Mouse (Mus musculus) hindbrain, embryonic 11.5 days (tissue): Measurements from ENCODE around the gene Bicral. TPM values are rescaled to one million over a fixed set of nuclear protein-coding genes. Genes with fewer than 3 reads are reported as not detected.
"Not testable (repeated sequence)": the region's sequence is repeated elsewhere in the genome, so short reads cannot be mapped to it uniquely, and the experiment has no call there.

Source experiments
- ATAC-seq: fragments of 200-750 bp; cut with Nextera tagmentation; 2 replicates; pipeline ENCODE4 v1.8.0; 2017; ENCODE audit warnings: mild to moderate bottlenecking, moderate TSS enrichment, moderate library complexity; ENCODE audit not compliant: low FRiP score
- DNase-seq: peaks from one replicate; pipeline ENCODE4 v3.0.0-alpha.2; 2015; ENCODE audit warnings: low spot score
- H3K27ac ChIP-seq: fragments of 300-500 bp; sonication (generic); 2 replicates; pipeline ENCODE4 v1.5.1; 2014; ENCODE audit warnings: mild to moderate bottlenecking, low read depth, low read length
- H3K27me3 ChIP-seq: fragments of 300-500 bp; sonication (generic); 2 replicates; pipeline ENCODE4 v1.6.1; 2014; ENCODE audit warnings: mild to moderate bottlenecking, low read length, moderate library complexity, mixed read lengths; ENCODE audit not compliant: control insufficient read depth, insufficient read depth
- H3K36me3 ChIP-seq: fragments of 300-500 bp; sonication (generic); 2 replicates; pipeline ENCODE4 v1.6.1; 2014; ENCODE audit warnings: mild to moderate bottlenecking, low read length, moderate library complexity, mixed read lengths; ENCODE audit not compliant: control insufficient read depth, insufficient read depth
- H3K4me1 ChIP-seq: fragments of 300-500 bp; sonication (generic); replicated peaks from 2 replicates; pipeline ENCODE4 v1.6.1; 2014; ENCODE audit warnings: low read length, mixed read lengths; ENCODE audit not compliant: control insufficient read depth, insufficient read depth
- H3K4me2 ChIP-seq: fragments of 300-500 bp; sonication (generic); replicated peaks from 2 replicates; pipeline ENCODE4 v1.6.1; 2014; ENCODE audit warnings: mild to moderate bottlenecking, low read depth, low read length
- H3K4me3 ChIP-seq: fragments of 300-500 bp; sonication (generic); 2 replicates; pipeline ENCODE4 v1.5.1; 2014; ENCODE audit warnings: low read depth, low read length
- H3K9ac ChIP-seq: fragments of 300-500 bp; sonication (generic); 2 replicates; pipeline ENCODE4 v1.6.1; 2014; ENCODE audit warnings: low read depth, low read length
- H3K9me3 ChIP-seq: fragments of 300-500 bp; sonication (generic); 2 replicates; pipeline ENCODE4 v1.6.1; 2016; ENCODE audit warnings: low read length; ENCODE audit not compliant: control insufficient read depth
- WGBS: fragments of 180-500 bp; shearing (Covaris S2); extraction: QIAGEN DNeasy Blood & Tissue Kit; methylation state at CpG from one replicate; pipeline ENCODE4 v1.1.7; 2014; 5-methylcytosine and 5-hydroxymethylcytosine counted together
- polyA plus RNA-seq: library from polyadenylated mRNA; unstranded; fragments of >200 nt; fragmentation: Nextera tagmentation; extraction: Ambion mirVana; gene quantifications from 2 replicates; pipeline ENCODE4 v1.2.1, GENCODE M21; 2014

Bicral gene
- polyA plus RNA-seq, 1 experiment from 2014 or later = 5.5 TPM

DNA sequence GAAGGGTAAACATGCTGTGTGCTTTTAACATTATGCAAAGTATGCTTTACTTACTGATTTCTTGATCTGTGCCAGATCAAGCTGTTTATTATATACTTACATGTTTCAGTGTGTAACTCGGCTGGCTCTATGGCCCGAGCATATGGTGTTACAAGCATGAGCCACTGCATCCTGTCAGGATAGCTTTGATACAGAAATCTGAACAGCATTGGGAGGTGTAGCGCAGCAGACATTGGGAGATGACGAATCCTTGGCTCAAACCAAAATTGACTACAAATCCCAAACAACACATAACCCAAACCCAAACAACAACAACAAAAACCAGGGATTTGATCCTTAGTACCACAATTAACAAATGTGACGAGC, 86.3 kb downstream of the Bicral start:
- Histone ChIP-seq H3K4me1 (0 out of 2 replicates have a peak, but pooled peaks cover 3% of the 10 kb centered on the region), H3K9ac (peak overlapping the region; percentile 73), H3K4me2 (peak overlapping the region; percentile 67), H3K27ac (peak overlapping the region; percentile 20; the same call in 1 of the 2 replicates), H3K36me3 (0 out of 2 replicates have a peak, but pooled peaks cover 2% of the 10 kb centered on the region), H3K9me3 (no peaks in the 10 kb centered on the region), H3K4me3 (peak overlapping the region; percentile 71), H3K27me3 (no peaks in the 10 kb centered on the region)
- 14% methylated on average over 5 of the region's 5 CpGs for WGBS
- DNase-seq (no peak), ATAC-seq (peak; percentile 38; the same call in 1 of the 2 replicates)

GRCm38 (mm10) chr17:46771616-46772015, 86.7 kb downstream of the Bicral start:
- DNase-seq = no peak
- Histone ChIP-seq H3K4me3 (peak overlapping the region; percentile 71), H3K27ac (no peak overlapping the region), H3K9ac (peak overlapping the region; percentile 73), H3K36me3 (0 out of 2 replicates have a peak, but pooled peaks cover 2% of the 10 kb centered on the region), H3K9me3 (no peaks in the 10 kb centered on the region), H3K4me1 (0 out of 2 replicates have a peak, but pooled peaks cover 3% of the 10 kb centered on the region), H3K4me2 (peak overlapping the region; percentile 67), H3K27me3 (no peaks in the 10 kb centered on the region)
- ATAC-seq = no peak
- WGBS = 66% methylated on average over 17 of the region's 17 CpGs

DNA sequence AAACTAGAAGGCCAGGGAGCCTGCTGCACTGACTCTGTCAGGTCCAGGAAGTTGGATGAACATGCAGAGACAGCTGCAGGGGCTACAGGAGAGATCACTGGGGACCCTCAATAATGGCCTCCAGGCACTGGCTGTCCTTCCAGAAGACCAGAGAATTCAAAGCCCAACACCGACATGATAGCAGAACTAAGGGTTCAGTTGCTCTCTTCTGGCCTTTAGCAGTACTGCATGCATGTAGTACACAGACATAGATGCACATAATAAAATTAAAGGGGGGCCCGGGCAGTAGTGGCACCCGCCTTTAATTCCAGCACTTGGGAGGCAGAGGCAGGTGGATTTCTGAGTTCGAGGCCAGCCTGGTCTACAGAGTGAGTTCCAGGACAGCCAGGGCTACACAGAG, 87.3 kb downstream of the Bicral start:
- 0 out of 2 replicates have a peak, but pooled peaks cover 2% of the 10 kb centered on the region for H3K36me3 ChIP-seq
- H3K9me3 ChIP-seq = no peaks in the 10 kb centered on the region
- H3K27me3 ChIP-seq = no peaks in the 10 kb centered on the region
- DNase-seq (no peak), ATAC-seq (no peak)
- H3K4me1 ChIP-seq = 0 out of 2 replicates have a peak, but pooled peaks cover 3% of the 10 kb centered on the region
- 88% methylated on average over 4 of the region's 4 CpGs for WGBS
- no peak overlapping the region for H3K4me2 ChIP-seq
- H3K4me3 ChIP-seq = no peak overlapping the region
- H3K27ac ChIP-seq = no peak overlapping the region
- H3K9ac ChIP-seq = no peak overlapping the region

DNA sequence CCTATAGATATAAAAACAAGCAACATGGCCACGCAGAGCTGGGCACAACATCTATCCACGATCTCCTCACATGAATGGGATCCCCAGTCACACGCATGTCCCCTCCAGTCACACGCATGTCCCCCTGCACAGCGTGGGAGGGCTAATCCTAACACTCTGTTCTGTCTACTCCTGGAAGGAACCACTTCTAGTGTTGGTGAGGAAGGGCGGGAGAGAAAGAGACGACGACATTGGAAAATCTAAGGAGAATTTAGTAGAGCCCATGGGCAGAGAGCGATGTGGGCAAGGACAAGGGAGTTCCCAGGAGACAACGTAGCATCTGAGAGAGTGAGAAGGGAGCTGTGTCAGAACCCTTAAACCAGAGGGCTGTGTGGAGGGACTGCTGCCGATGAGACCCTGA, 87.7 kb downstream of the Bicral start:
- 89% methylated on average over 11 of the region's 11 CpGs for WGBS
- Histone ChIP-seq H3K4me1 (0 out of 2 replicates have a peak, but pooled peaks cover 3% of the 10 kb centered on the region), H3K9ac (no peak overlapping the region)

DNA sequence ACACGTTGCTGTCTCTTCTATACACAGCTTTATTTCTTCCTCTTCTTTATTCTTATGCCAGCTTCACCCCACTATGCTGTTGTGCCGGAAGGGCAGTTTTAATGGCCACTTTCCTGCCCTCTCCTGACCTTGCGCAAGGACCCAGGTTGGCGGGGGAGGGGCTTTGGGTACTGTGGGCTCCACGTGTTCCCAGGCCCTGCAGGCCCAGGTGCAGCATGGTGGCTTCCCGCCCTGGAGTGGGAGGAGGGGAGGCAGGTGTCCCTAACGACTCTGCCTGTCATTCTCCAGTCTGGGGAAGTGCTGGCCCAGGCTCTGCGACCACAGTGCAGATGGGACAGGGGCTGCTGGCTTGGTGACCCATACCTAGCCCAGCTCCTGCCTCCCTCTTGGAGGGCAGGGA, 90.4 kb downstream of the Bicral start:
- Histone ChIP-seq H3K4me3 (no peak overlapping the region), H3K4me1 (no peaks in the 10 kb centered on the region), H3K9me3 (no peaks in the 10 kb centered on the region), H3K27ac (no peak overlapping the region), H3K9ac (no peak overlapping the region), H3K4me2 (no peak overlapping the region), H3K27me3 (no peaks in the 10 kb centered on the region), H3K36me3 (no peaks in the 10 kb centered on the region)
- DNase-seq = no peak
- no peak for ATAC-seq
- 57% methylated on average over 8 of the region's 8 CpGs for WGBS

More for the DNA sequence above, 87.7 kb downstream of the Bicral start:
- Histone ChIP-seq H3K4me3 (no peak overlapping the region), H3K9me3 (no peaks in the 10 kb centered on the region), H3K27ac (no peak overlapping the region), H3K4me2 (no peak overlapping the region), H3K27me3 (no peaks in the 10 kb centered on the region), H3K36me3 (0 out of 2 replicates have a peak, but pooled peaks cover 2% of the 10 kb centered on the region)
- ATAC-seq (no peak), DNase-seq (no peak)

- H3K27me3 ChIP-seq, H3K9ac ChIP-seq, DNase-seq, H3K4me2 ChIP-seq, H3K36me3 ChIP-seq, H3K27ac ChIP-seq, ATAC-seq, H3K4me1 ChIP-seq, H3K9me3 ChIP-seq, H3K4me3 ChIP-seq: not testable (repeated sequence)
- 75% methylated on average over 8 of the region's 9 CpGs for WGBS
These were observed 93.4 kb downstream of the Bicral start for GRCm38 (mm10) chr17:46764916-46765315.

DNA sequence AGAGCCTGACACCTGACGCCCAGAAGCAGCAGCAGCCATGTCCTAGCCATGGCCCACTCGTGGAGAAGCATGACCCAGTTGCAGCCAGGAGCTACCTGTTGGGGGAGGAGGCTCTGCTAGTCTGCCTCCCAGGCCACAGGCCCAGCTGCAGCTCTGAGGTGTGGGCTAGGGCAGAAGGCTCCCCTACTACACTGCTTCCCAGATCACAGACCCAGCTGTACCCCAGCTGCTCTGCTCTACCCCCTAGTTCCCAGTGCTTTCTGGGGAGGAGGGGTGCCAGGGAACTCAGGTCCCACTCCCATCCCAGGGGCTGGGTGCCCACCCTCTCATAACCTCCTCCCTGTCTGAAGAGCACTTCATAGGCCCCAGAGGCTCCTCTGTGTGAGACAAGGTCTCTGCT, 94.7 kb downstream of the Bicral start, which contains the start of gene Ptcra:
Gene Ptcra (minus strand): TSS at position 169 of the 400 bp plus-strand sequence.
- H3K27me3 ChIP-seq = no peaks in the 10 kb centered on the region
- H3K4me2 ChIP-seq = no peak within 1 kb of the TSS
- H3K9me3 ChIP-seq = no peaks in the 10 kb centered on the region
- no peak within 1 kb of the TSS for H3K9ac ChIP-seq
- H3K4me1 ChIP-seq = no peaks in the 10 kb centered on the region
- ATAC-seq (no peak), DNase-seq (no peak)
- H3K27ac ChIP-seq = no peak within 1 kb of the TSS
- 61% methylated on average over 2 of the region's 2 CpGs for WGBS
- no peak within 1 kb of the TSS for H3K4me3 ChIP-seq
- no peaks in the 10 kb centered on the region for H3K36me3 ChIP-seq

DNA sequence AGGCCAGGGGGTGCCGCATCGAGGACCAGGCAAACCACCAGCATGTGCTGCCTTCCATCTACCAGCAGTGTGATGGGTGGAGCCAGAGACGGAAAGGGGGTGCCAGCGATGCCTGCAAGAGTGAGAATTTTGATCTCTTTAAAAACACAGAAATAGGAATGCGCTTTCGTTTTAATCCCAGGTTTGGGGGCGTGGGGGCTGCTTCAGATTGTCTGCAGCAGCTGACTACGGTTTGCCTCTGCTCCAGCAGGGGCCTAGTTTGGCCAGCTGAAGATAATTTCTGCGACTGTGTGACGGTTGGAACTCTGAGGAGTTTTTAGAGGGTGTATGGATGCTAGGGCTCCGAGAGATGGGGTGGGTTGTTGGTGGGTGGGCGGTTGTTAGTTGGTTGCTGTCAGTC, 99.5 kb downstream of the Bicral start:
- ATAC-seq (no peak), DNase-seq (no peak)
- no peaks in the 10 kb centered on the region for H3K9me3 ChIP-seq
- no peak overlapping the region for H3K27ac ChIP-seq
- H3K36me3 ChIP-seq = no peaks in the 10 kb centered on the region
- 83% methylated on average over 12 of the region's 12 CpGs for WGBS
- H3K27me3 ChIP-seq = no peaks in the 10 kb centered on the region
- H3K4me2 ChIP-seq = no peak overlapping the region
- no peaks in the 10 kb centered on the region for H3K4me1 ChIP-seq
- H3K4me3 ChIP-seq = no peak overlapping the region
- no peak overlapping the region for H3K9ac ChIP-seq

- H3K27ac ChIP-seq = peak within 1 kb of the TSS; percentile 80
- 0% methylated on average over 53 of the region's 58 CpGs for WGBS
- H3K9me3 ChIP-seq = no peaks in the 10 kb centered on the region
- ATAC-seq (peak; percentile 98), DNase-seq (peak; percentile 98)
- peak within 1 kb of the TSS; percentile 69 for H3K4me3 ChIP-seq
- H3K4me2 ChIP-seq = peak within 1 kb of the TSS; percentile 84
- peaks cover 4% of the 10 kb centered on the region; the same call in 1 of the 2 replicates for H3K4me1 ChIP-seq
- no peaks in the 10 kb centered on the region for H3K36me3 ChIP-seq
- H3K9ac ChIP-seq = peak within 1 kb of the TSS; percentile 70
- H3K27me3 ChIP-seq = no peaks in the 10 kb centered on the region; the same call in 1 of the 2 replicates
These were observed 106.3 kb downstream of the Bicral start, which contains the start of gene Cnpy3 for GRCm38 (mm10) chr17:46751794-46752556. Cnpy3 (minus strand) TSS chr17:46752214.
